Comparison of ENCODE assay signal across 15 mouse cellular contexts in the genomic region with DNA sequence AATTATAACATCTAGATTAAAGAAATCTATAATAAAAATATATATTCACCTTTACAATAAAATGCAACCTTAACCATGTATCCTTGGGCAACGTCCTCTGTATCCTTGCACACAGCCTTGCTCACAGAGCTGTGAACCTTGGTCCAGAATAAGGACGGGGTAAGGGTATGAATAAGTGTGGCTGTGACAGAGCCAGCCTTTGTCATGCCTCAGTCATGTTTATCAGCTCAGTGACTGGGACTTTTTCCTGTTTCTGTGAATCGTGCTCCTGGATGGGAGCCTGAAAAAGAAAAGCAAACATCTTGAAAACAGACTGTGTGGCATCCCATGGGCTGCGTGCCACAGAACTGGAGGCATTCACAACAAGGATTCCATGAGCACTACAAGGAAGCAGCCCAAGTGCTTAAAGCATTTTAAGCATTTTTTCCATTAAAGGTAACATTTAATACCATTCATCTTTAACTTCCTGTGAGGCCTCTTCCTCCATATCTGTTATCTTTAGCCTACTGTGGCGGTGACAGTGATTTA.
DNase-seq lines count a peak whose midpoint lies in the region; ATAC-seq and TF ChIP-seq lines count a peak whose summit lies in the region.
"Had no signal": no experiment of that assay in that cellular context is flagged by ENCODE, and none has a peak within 500 bp of the region (broad histone marks: within the 10 kb centered on the region; RNA-seq: fewer than 3 reads in every experiment).

No protein-coding gene starts in this region.

- WGBS in forebrain, embryonic 15.5 days, result 71% methylated on average over 5 of the region's 5 CpGs
- 82% methylated on average over 5 of the region's 5 CpGs for WGBS in forebrain, embryonic 11.5 days
- 24% methylated on average over 5 of the region's 5 CpGs for WGBS in lung, postnatal 0 days
- WGBS in kidney, adult 2 months, result 65% methylated on average over 5 of the region's 5 CpGs
- WGBS in hindbrain, postnatal 0 days, result 67% methylated on average over 5 of the region's 5 CpGs

- no peak overlapping the region for H3K9ac ChIP-seq in forebrain, embryonic 15.5 days (replicated peaks)
- H3K9ac ChIP-seq in forebrain, embryonic 11.5 days (ENCODE audit: low read length), result no peak overlapping the region
- no peak overlapping the region for H3K9ac ChIP-seq in lung, postnatal 0 days (replicated peaks; ENCODE audit: low read depth)
- H3K9ac ChIP-seq in hindbrain, postnatal 0 days (replicated peaks; ENCODE audit: low read length), result no peak overlapping the region
- H3K9ac ChIP-seq: neural tube, embryonic 13.5 days had no signal

- no peaks in the 10 kb centered on the region for H3K9me3 ChIP-seq in forebrain, embryonic 15.5 days
- no peaks in the 10 kb centered on the region for H3K9me3 ChIP-seq in forebrain, embryonic 11.5 days (ENCODE audit: control insufficient read depth, low read length)
- H3K9me3 ChIP-seq in lung, postnatal 0 days (ENCODE audit: low read length), result no peaks in the 10 kb centered on the region
- H3K9me3 ChIP-seq in hindbrain, postnatal 0 days (ENCODE audit: low read length), result no peaks in the 10 kb centered on the region
- H3K9me3 ChIP-seq: neural tube, embryonic 13.5 days had no signal

- H3K4me2 ChIP-seq in forebrain, embryonic 15.5 days (replicated peaks), result no peak overlapping the region
- no peak overlapping the region for H3K4me2 ChIP-seq in forebrain, embryonic 11.5 days (ENCODE audit: low read depth, low read length, severe bottlenecking)
- H3K4me2 ChIP-seq in lung, postnatal 0 days (replicated peaks; ENCODE audit: low read depth, low read length), result no peak overlapping the region
- H3K4me2 ChIP-seq in hindbrain, postnatal 0 days (ENCODE audit: low read depth, low read length), result no peak overlapping the region
- H3K4me2 ChIP-seq: midbrain, embryonic 11.5 days; neural tube, embryonic 13.5 days had no signal

- DNase-seq in forebrain, embryonic 11.5 days (ENCODE audit: low spot score), result no peak
- peak; percentile 41 for DNase-seq in layer of hippocampus, adult 9-10 months (ENCODE audit: low spot score)
- no peak for DNase-seq in lung, postnatal 0 days (ENCODE audit: low spot score)
- DNase-seq in kidney, adult 2 months, result no peak
- no peak for DNase-seq in hindbrain, postnatal 0 days (ENCODE audit: low spot score)
- no peak for DNase-seq in retina, postnatal 1 day
- DNase-seq: adrenal gland, postnatal 36 days; heart, postnatal 4 days; spleen, adult 18-20 months; thymus, adult 2 months had no signal

- peak; percentile 78 for ATAC-seq in forebrain, embryonic 15.5 days (replicated peaks)
- no peak for ATAC-seq in forebrain, embryonic 11.5 days (replicated peaks; ENCODE audit: low FRiP score)
- ATAC-seq in lung, postnatal 0 days, result peak; percentile 55; the same call in 1 of the 2 replicates
- ATAC-seq in hindbrain, postnatal 0 days, result no peak
- ATAC-seq: CD4-positive, CD25-positive, alpha-beta regulatory T cell, adult 4 months; intestine, postnatal 0 days had no signal

- H3K27ac ChIP-seq in forebrain, embryonic 15.5 days (replicated peaks), result no peak overlapping the region
- H3K27ac ChIP-seq in forebrain, embryonic 11.5 days (ENCODE audit: low read depth, low read length), result no peak overlapping the region
- no peak overlapping the region for H3K27ac ChIP-seq in lung, postnatal 0 days (ENCODE audit: low read length)
- H3K27ac ChIP-seq in kidney, adult 2 months (ENCODE audit: insufficient read depth, low read depth, low read length), result no peak overlapping the region
- no peak overlapping the region for H3K27ac ChIP-seq in hindbrain, postnatal 0 days
- H3K27ac ChIP-seq: neural tube, embryonic 13.5 days had no signal

- no peaks in the 10 kb centered on the region for H3K27me3 ChIP-seq in forebrain, embryonic 15.5 days
- no peaks in the 10 kb centered on the region for H3K27me3 ChIP-seq in forebrain, embryonic 11.5 days (ENCODE audit: control insufficient read depth, insufficient read depth, low read length)
- no peaks in the 10 kb centered on the region for H3K27me3 ChIP-seq in lung, postnatal 0 days (replicated peaks; ENCODE audit: insufficient read depth, low read length)
- H3K27me3 ChIP-seq in kidney, adult 2 months (replicated peaks; ENCODE audit: control insufficient read depth, insufficient read depth, low read length), result no peaks in the 10 kb centered on the region; the same call in 1 of the 2 replicates
- no peaks in the 10 kb centered on the region for H3K27me3 ChIP-seq in hindbrain, postnatal 0 days (ENCODE audit: insufficient read depth, low read length)
- H3K27me3 ChIP-seq: neural tube, embryonic 13.5 days had no signal

- H3K4me3 ChIP-seq in forebrain, embryonic 15.5 days, result no peak overlapping the region
- H3K4me3 ChIP-seq in forebrain, embryonic 11.5 days (ENCODE audit: low read depth, low read length), result no peak overlapping the region
- no peak overlapping the region for H3K4me3 ChIP-seq in lung, postnatal 0 days (ENCODE audit: low read depth, low read length)
- H3K4me3 ChIP-seq in kidney, adult 2 months (ENCODE audit: insufficient read depth, low read depth, low read length), result no peak overlapping the region
- H3K4me3 ChIP-seq in hindbrain, postnatal 0 days (ENCODE audit: low read length), result no peak overlapping the region
- H3K4me3 ChIP-seq: neural tube, embryonic 13.5 days had no signal

- no peak for TF ChIP-seq POLR2A in kidney, adult 2 months (IDR thresholded peaks at IDR 0.05; ENCODE audit: low read depth, low read length)

- TF ChIP-seq CTCF in lung, postnatal 0 days (IDR thresholded peaks at IDR 0.05), result no peak
- no peak for TF ChIP-seq CTCF in kidney, adult 2 months (conservative IDR thresholded peaks at IDR 0.05; ENCODE audit: insufficient read depth, insufficient read length, low read depth, low read length)
- TF ChIP-seq CTCF in hindbrain, postnatal 0 days (IDR thresholded peaks at IDR 0.05; ENCODE audit: low read depth), result no peak

- TF ChIP-seq EP300 in lung, postnatal 0 days (IDR thresholded peaks at IDR 0.05), result no peak

- H3K36me3 ChIP-seq in forebrain, embryonic 15.5 days, result no peaks in the 10 kb centered on the region
- H3K36me3 ChIP-seq in forebrain, embryonic 11.5 days (ENCODE audit: control insufficient read depth, insufficient read depth, low read length), result no peaks in the 10 kb centered on the region
- H3K36me3 ChIP-seq in lung, postnatal 0 days (ENCODE audit: insufficient read depth, low read length), result no peaks in the 10 kb centered on the region
- no peaks in the 10 kb centered on the region for H3K36me3 ChIP-seq in kidney, adult 2 months (ENCODE audit: control insufficient read depth, insufficient read depth, low read length)
- no peaks in the 10 kb centered on the region for H3K36me3 ChIP-seq in hindbrain, postnatal 0 days (ENCODE audit: insufficient read depth, low read length)
- H3K36me3 ChIP-seq: neural tube, embryonic 13.5 days had no signal

- no peaks in the 10 kb centered on the region for H3K4me1 ChIP-seq in forebrain, embryonic 15.5 days
- no peaks in the 10 kb centered on the region for H3K4me1 ChIP-seq in forebrain, embryonic 11.5 days (replicated peaks; ENCODE audit: control insufficient read depth, insufficient read depth, low read length)
- no peaks in the 10 kb centered on the region for H3K4me1 ChIP-seq in lung, postnatal 0 days (ENCODE audit: insufficient read depth, low read depth, low read length)
- H3K4me1 ChIP-seq in kidney, adult 2 months (ENCODE audit: control insufficient read depth, insufficient read depth, low read length), result no peaks in the 10 kb centered on the region
- no peaks in the 10 kb centered on the region for H3K4me1 ChIP-seq in hindbrain, postnatal 0 days (ENCODE audit: insufficient read depth, low read length)
- H3K4me1 ChIP-seq: neural tube, embryonic 13.5 days had no signal

Comparison
In these comparisons a context has a peak if more than half of its experiments do, and no peak if none do; other contexts are left out.
1. ATAC-seq: peak in forebrain, embryonic 15.5 days (single experiment) and lung, postnatal 0 days (single experiment); none in forebrain, embryonic 11.5 days (single experiment) and hindbrain, postnatal 0 days (single experiment).